Mouse (Mus musculus) central nervous system, embryonic 14 days (tissue): ENCODE measurements around the gene Fbxl21. TPM values are rescaled to one million over a fixed set of nuclear protein-coding genes. Genes with fewer than 3 reads are reported as not detected.

Experiments
- polyA plus RNA-seq: library from polyadenylated mRNA; depleted of rRNA; stranded (reverse); fragments of >200 nt; gene quantifications from 2 replicates; pipeline ENCODE4 v1.2.3, GENCODE M21; 2012; rRNA removed

Fbxl21 gene
- 3.4 and 3.8 TPM in 2 replicates for polyA plus RNA-seq

DNA sequence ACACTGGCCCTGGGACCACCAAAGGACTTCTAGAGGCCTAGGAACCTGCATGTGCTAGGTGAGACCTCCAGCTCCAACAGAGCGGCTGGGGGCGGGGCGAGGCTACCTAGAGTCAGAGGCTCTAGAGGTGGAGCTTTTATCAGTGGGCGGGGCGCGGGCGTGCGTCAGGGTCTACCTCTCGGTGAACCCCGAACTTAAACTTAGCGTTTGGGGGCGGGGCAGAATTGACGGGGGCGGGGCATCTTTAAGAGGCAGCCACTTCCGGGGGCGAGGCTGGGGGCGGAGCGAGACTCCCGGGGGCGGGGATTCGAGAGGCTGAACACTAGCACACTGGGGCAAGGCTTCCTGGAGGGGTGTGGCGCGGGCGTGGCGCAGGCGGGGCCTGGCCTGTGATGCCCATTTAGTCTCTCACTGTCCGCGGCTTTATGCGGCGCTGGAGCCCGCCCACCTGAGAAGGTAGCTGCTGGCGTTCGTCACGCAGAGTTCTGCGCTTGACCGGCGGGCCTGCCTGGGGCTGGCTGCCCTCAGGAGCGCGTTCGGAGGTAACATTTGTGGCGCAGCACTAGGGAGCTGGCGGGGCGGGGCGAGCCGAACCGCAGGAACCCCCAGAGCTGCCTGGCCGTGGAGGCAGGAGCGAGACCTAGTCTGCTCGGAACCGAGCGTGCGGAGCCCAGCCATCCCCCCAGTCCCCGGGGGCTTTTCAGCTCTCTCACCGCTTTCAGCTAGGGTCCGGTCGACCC lies at the start of gene Fbxl21:
Fbxl21 (plus strand) TSS at position 392 of the 740 bp plus-strand sequence.

DNA sequence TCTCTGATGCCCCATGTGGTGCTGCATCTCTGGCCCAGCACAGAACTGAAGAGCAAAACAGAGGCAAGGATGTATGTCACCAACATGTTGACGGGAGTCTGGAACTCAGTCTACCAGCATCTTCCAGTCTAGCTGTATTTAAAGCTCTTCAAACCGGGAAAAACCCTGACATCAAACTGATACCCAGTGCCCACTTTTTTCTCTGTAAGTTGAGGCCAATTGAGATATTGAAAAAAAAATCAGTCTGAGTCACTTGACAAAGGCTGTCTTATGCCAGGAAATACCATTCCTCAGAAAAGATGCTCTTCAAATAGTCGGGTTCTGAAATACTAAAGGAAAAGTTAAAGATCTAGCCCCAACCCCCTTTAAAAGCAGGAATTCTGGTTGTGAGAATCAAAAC lies 40.1 kb upstream of the Fbxl21 start, which contains the start of gene Il9:
Il9 (minus strand) TSS at position 101 of the 400 bp plus-strand sequence.

DNA sequence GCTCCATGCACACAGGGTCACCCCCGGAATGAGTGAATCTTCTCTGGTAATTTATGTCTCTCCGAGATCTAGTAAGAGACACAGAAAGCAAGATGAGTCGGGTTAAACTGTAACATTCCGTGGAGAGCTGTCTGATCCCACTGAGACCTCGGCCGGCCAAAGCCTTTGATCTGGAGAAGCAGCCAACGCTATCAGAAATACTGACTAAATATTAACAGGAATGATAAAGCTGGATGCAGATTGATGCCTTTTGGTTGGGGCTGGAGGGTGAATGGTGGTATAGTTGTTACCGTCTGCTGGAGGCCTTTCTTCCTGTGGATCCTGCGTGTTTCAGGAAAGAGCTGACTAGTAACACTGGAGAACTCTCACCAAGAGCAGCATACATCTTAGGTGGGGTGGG lies 26.1 kb downstream of the Fbxl21 start, which contains the start of gene Lect2:
Lect2 (minus strand) TSS at position 102 of the 400 bp plus-strand sequence.

Other genes with a start within 250 kb of the Fbxl21 start
- gene Cxcl14, start 225.9 kb upstream of the Fbxl21 start, polyA plus RNA-seq, result 20.2 and 54.0 TPM in 2 replicates
- not detected in 2 replicates for gene Gm3045, start 95.9 kb upstream of the Fbxl21 start, polyA plus RNA-seq
- 0.06 and 0.19 TPM in 2 replicates for gene Slc25a48, start 84.1 kb upstream of the Fbxl21 start, polyA plus RNA-seq
- gene Il9, start 40.2 kb upstream of the Fbxl21 start, polyA plus RNA-seq, result not detected in 2 replicates
- 0.09 TPM in 1 of 2 replicates, not detected in the other for gene Lect2, start 26.0 kb downstream of the Fbxl21 start, polyA plus RNA-seq
- 8.6 and 30.9 TPM in 2 replicates for gene Tgfbi, start 87.1 kb downstream of the Fbxl21 start, polyA plus RNA-seq
- 47.9 and 51.1 TPM in 2 replicates for gene Smad5, start 180.5 kb downstream of the Fbxl21 start, polyA plus RNA-seq
- gene Gm45623, start 231.4 kb downstream of the Fbxl21 start, polyA plus RNA-seq, result 1.4 and 1.6 TPM in 2 replicates